Comparison of ENCODE assay signal across 8 mouse cellular contexts in genomic region chr13:67553730-67554129, GRCm38 (mm10). TPM values are rescaled to one million over a fixed set of nuclear protein-coding genes. Genes with fewer than 3 reads are reported as not detected.
A peak's percentile ranks its signal among the peaks of the same experiment; 100 is the strongest.
DNase-seq lines count a peak whose midpoint lies in the region; ATAC-seq lines count a peak whose summit lies in the region.

Gene Zfp748, minus strand, starts transcription at chr13:67553830.

- ATAC-seq in kidney, embryonic 15.5 days (replicated peaks; ENCODE audit: low FRiP score): no peak
- no peak for ATAC-seq in hindbrain, embryonic 16.5 days
- peak; percentile 24; the same call in 1 of the 2 replicates for ATAC-seq in midbrain, embryonic 15.5 days (replicated peaks)

- H3K27ac ChIP-seq in kidney, embryonic 15.5 days: peak within 1 kb of the TSS; percentile 94
- H3K27ac ChIP-seq in brown adipose tissue, adult 24 weeks (replicated peaks; ENCODE audit: low read depth, low read length): peak within 1 kb of the TSS; percentile 88
- H3K27ac ChIP-seq in hindbrain, embryonic 16.5 days (ENCODE audit: low read depth, low read length): peak within 1 kb of the TSS; percentile 90
- peak within 1 kb of the TSS; percentile 85 for H3K27ac ChIP-seq in midbrain, embryonic 15.5 days

- no peak for DNase-seq in kidney, postnatal 25 days
- no peak for DNase-seq in c-Kit-positive CD71-positive TER-119-positive erythroid progenitor cells, embryonic 14.5 days (ENCODE audit: low spot score)
- no peak for DNase-seq in urinary bladder, postnatal 4 days (ENCODE audit: low spot score in 2 of 2)
- DNase-seq in gastrocnemius, postnatal 4 days (ENCODE audit: low spot score in 2 of 2): no peak

- H3K4me2 ChIP-seq in kidney, embryonic 15.5 days: peak within 1 kb of the TSS; percentile 67
- H3K4me2 ChIP-seq in hindbrain, embryonic 16.5 days (ENCODE audit: low read length): peak within 1 kb of the TSS; percentile 70
- H3K4me2 ChIP-seq in midbrain, embryonic 15.5 days: peak within 1 kb of the TSS; percentile 73

- peak within 1 kb of the TSS; percentile 79 for H3K4me3 ChIP-seq in kidney, embryonic 15.5 days (replicated peaks)
- peak within 1 kb of the TSS; percentile 97 for H3K4me3 ChIP-seq in brown adipose tissue, adult 24 weeks (ENCODE audit: insufficient read depth, low read depth, low read length)
- H3K4me3 ChIP-seq in hindbrain, embryonic 16.5 days (ENCODE audit: low read length): peak within 1 kb of the TSS; percentile 84
- peak within 1 kb of the TSS; percentile 64 for H3K4me3 ChIP-seq in midbrain, embryonic 15.5 days

- no peaks in the 10 kb centered on the region for H3K27me3 ChIP-seq in kidney, embryonic 15.5 days
- no peaks in the 10 kb centered on the region for H3K27me3 ChIP-seq in hindbrain, embryonic 16.5 days (replicated peaks; ENCODE audit: control insufficient read depth, insufficient read depth, low read length)
- no peaks in the 10 kb centered on the region for H3K27me3 ChIP-seq in midbrain, embryonic 15.5 days (replicated peaks)

- H3K9me3 ChIP-seq in kidney, embryonic 15.5 days (replicated peaks): no peaks in the 10 kb centered on the region; the same call in 1 of the 2 replicates
- H3K9me3 ChIP-seq in hindbrain, embryonic 16.5 days (ENCODE audit: control insufficient read depth, low read length): no peaks in the 10 kb centered on the region
- H3K9me3 ChIP-seq in midbrain, embryonic 15.5 days: no peaks in the 10 kb centered on the region

- H3K36me3 ChIP-seq in kidney, embryonic 15.5 days: no peaks in the 10 kb centered on the region
- no peaks in the 10 kb centered on the region for H3K36me3 ChIP-seq in hindbrain, embryonic 16.5 days (ENCODE audit: control insufficient read depth, insufficient read depth, low read length)
- no peaks in the 10 kb centered on the region for H3K36me3 ChIP-seq in midbrain, embryonic 15.5 days (replicated peaks)

- peaks cover 14% of the 10 kb centered on the region for H3K4me1 ChIP-seq in kidney, embryonic 15.5 days
- H3K4me1 ChIP-seq in brown adipose tissue, adult 24 weeks (ENCODE audit: control insufficient read depth, insufficient read depth, insufficient read length, low read length): no peaks in the 10 kb centered on the region
- peaks cover 15% of the 10 kb centered on the region for H3K4me1 ChIP-seq in hindbrain, embryonic 16.5 days (ENCODE audit: control insufficient read depth, insufficient read depth, low read depth, low read length)
- H3K4me1 ChIP-seq in midbrain, embryonic 15.5 days: peaks cover 20% of the 10 kb centered on the region

- WGBS in kidney, embryonic 15.5 days: 87% methylated on average over 4 of the region's 4 CpGs
- WGBS in hindbrain, embryonic 16.5 days: 81% methylated on average over 4 of the region's 4 CpGs
- WGBS in midbrain, embryonic 15.5 days: 73% methylated on average over 4 of the region's 4 CpGs

- H3K9ac ChIP-seq in kidney, embryonic 15.5 days: peak within 1 kb of the TSS; percentile 77
- peak within 1 kb of the TSS; percentile 91 for H3K9ac ChIP-seq in hindbrain, embryonic 16.5 days (ENCODE audit: low read depth, low read length)
- H3K9ac ChIP-seq in midbrain, embryonic 15.5 days: peak within 1 kb of the TSS; percentile 69

RNA-seq across cellular contexts. Expression of gene Zfp748, which starts in this region (rescaled TPM):
- polyA plus RNA-seq in kidney, embryonic 15.5 days (2015; fragmentation: Nextera tagmentation; extraction: Ambion mirVana): 13.8 and 14.0 TPM in 2 replicates
- 2.1 and 5.4 TPM in 2 replicates for polyA plus RNA-seq in brown adipose tissue, adult 24 weeks (2012; ENCODE audit: insufficient read depth, insufficient read length, missing spikeins)
- polyA plus RNA-seq in hindbrain, embryonic 16.5 days (2015; fragmentation: Nextera tagmentation; extraction: Ambion mirVana): 12.3 and 13.6 TPM in 2 replicates
- 13.4 and 14.7 TPM in 2 replicates for polyA plus RNA-seq in midbrain, embryonic 15.5 days (2015; fragmentation: Nextera tagmentation; extraction: Ambion mirVana)
- total RNA-seq in gastrocnemius, postnatal 4 days (2021): 1 to 10 TPM; 5.5 to 5.6 TPM
